Mouse (Mus musculus): Measurements from ENCODE around the gene Sugp1. TPM values are rescaled to one million over a fixed set of nuclear protein-coding genes. Genes with fewer than 3 reads are reported as not detected.
A peak's percentile ranks its signal among the peaks of the same experiment; 100 is the strongest.

Sugp1 gene
- polyA plus RNA-seq, 1 experiment = 32.4 TPM

DNA sequence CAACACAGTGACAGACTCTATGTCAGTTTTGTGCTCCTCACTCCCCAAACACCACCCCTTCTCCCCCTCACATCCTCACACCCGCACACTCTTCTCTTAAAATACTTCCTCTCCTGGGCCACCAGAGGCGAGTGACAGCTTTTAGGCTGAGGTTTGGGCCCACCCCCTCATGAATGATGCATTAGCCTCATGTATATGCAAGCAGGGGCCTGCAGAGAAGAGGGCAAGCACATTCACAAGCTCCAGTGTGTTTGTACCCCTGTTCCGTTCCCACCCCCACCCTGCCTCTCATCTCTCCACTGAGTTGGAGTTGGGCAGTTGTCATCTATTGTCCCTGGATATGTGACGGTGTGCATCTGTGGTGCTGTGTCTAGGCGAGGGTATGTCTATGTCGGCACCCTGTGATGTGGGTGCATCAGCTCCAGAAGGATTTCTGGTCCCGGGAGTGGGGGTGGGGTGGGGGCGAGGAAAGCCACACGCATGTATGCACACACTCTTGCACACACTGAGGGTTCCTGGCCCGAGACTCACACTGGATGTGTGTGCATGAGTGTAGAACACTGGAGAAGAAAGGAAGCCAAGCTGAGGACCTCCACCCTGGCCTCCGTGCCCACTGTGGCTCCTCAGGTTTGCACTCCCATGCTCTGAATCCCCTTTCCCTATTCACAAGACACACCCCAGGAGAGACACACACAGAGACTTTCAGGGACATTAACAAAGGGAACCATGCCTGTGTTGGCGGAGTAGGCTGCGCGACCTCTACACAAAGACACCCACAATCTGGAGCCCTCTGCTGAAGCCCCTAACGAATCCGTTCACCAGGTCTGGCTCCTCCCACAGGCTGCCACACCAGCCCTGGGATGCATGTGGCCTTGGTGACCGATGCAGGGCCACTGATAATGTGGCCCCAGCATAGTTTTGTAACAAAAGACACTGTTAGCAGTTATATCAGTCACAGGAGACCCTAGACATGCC is 76.4 kb downstream of the Sugp1 start:
- peak; percentile 49; the same call in 1 of the 2 replicates for TF ChIP-seq CTCF (IDR thresholded peaks at IDR 0.05; ENCODE audit: borderline replicate concordance, extremely low read depth, insufficient read depth, insufficient read length)
- TF ChIP-seq POLR2A (IDR thresholded peaks at IDR 0.05; ENCODE audit: borderline replicate concordance, extremely low read depth, insufficient read depth, insufficient read length, poor library complexity, severe bottlenecking) = peak; percentile 59; the same call in 1 of the 2 replicates
- peak; percentile 97 for DNase-seq (ENCODE audit: low read depth)

DNA sequence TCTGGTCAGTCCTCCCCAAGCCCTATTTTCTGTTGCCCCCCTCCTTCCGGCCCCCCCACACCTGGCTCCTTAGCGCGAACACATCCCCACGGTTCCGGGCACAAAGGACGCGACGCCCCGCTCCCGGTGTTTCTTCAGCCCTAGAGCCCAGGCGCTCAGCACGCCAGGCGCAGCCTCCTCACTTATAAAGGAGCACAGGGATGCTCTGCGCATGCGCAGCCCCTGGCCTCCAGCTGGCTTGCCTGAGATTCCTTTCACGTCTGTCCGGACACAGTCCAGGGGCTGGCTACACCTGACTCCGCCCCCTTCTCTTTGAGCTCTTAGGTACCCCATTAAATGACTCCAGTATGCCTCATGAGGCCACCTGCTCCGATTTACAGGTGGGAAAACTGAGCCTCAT is 78.1 kb downstream of the Sugp1 start, which contains the start of gene Ncan:
Ncan (minus strand) TSS at position 207 of the 400 bp plus-strand sequence.
- DNase-seq (ENCODE audit: low read depth) = peak; percentile 96
- TF ChIP-seq CTCF (IDR thresholded peaks at IDR 0.05; ENCODE audit: borderline replicate concordance, extremely low read depth, insufficient read depth, insufficient read length) (no peak), POLR2A (IDR thresholded peaks at IDR 0.05; ENCODE audit: borderline replicate concordance, extremely low read depth, insufficient read depth, insufficient read length, poor library complexity, severe bottlenecking) (peak; percentile 98)

Other genes with a start within 250 kb of the Sugp1 start
- gene Gmip, start 234.1 kb upstream of the Sugp1 start, polyA plus RNA-seq (2012; rRNA removed) = 72.5 and 80.2 TPM in 2 replicates
- 7.2 and 8.0 TPM in 2 replicates for gene Lpar2, start 220.4 kb upstream of the Sugp1 start, polyA plus RNA-seq (2012; rRNA removed)
- 38.6 and 43.6 TPM in 2 replicates for gene Pbx4, start 210.3 kb upstream of the Sugp1 start, polyA plus RNA-seq (2012; rRNA removed)
- gene Cilp2, start 155.1 kb upstream of the Sugp1 start, polyA plus RNA-seq (2012; rRNA removed) = 5.0 and 5.6 TPM in 2 replicates
- gene Tssk6, start 140.6 kb upstream of the Sugp1 start, polyA plus RNA-seq (2012; rRNA removed) = 0.37 and 0.53 TPM in 2 replicates
- gene Ndufa13, start 140.3 kb upstream of the Sugp1 start, polyA plus RNA-seq (2012; rRNA removed) = 84.2 and 106 TPM in 2 replicates
- gene Yjefn3, start 140.1 kb upstream of the Sugp1 start, polyA plus RNA-seq (2012; rRNA removed) = 12.6 and 13.0 TPM in 2 replicates
- gene Gatad2a, start 46.4 kb upstream of the Sugp1 start, polyA plus RNA-seq (2012; rRNA removed) = 33.6 and 41.2 TPM in 2 replicates
- 120 and 138 TPM in 2 replicates for gene Mau2, start 79 bp upstream of the Sugp1 start, polyA plus RNA-seq (2012; rRNA removed)
- 8.1 and 10.4 TPM in 2 replicates for gene Tm6sf2, start 30.1 kb downstream of the Sugp1 start, polyA plus RNA-seq (2012; rRNA removed)
- 0.26 and 0.74 TPM in 2 replicates for gene Hapln4, start 40.6 kb downstream of the Sugp1 start, polyA plus RNA-seq (2012; rRNA removed)
- 69.8 and 144 TPM in 2 replicates for gene Ncan, start 78.1 kb downstream of the Sugp1 start, polyA plus RNA-seq (2012; rRNA removed)
- 17.5 and 24.0 TPM in 2 replicates for gene Nr2c2ap, start 88.5 kb downstream of the Sugp1 start, polyA plus RNA-seq (2012; rRNA removed)
- gene Rfxank, start 96.3 kb downstream of the Sugp1 start, polyA plus RNA-seq (2012; rRNA removed) = 19.1 and 20.0 TPM in 2 replicates
- 93.3 and 126 TPM in 2 replicates for gene Borcs8, start 96.7 kb downstream of the Sugp1 start, polyA plus RNA-seq (2012; rRNA removed)
- 0.22 and 0.33 TPM in 2 replicates for gene Mef2b, start 96.9 kb downstream of the Sugp1 start, polyA plus RNA-seq (2012; rRNA removed)
- gene Tmem161a, start 129.5 kb downstream of the Sugp1 start, polyA plus RNA-seq (2012; rRNA removed) = 95.9 and 171 TPM in 2 replicates
- gene Slc25a42, start 169.5 kb downstream of the Sugp1 start, polyA plus RNA-seq (2012; rRNA removed) = 26.2 and 26.8 TPM in 2 replicates
- gene Sugp2, start 191.4 kb downstream of the Sugp1 start, polyA plus RNA-seq (2012; rRNA removed) = 149 and 191 TPM in 2 replicates
- 96.9 and 115 TPM in 2 replicates for gene Armc6, start 191.7 kb downstream of the Sugp1 start, polyA plus RNA-seq (2012; rRNA removed)
- 68.5 and 80.2 TPM in 2 replicates for gene Homer3, start 240.0 kb downstream of the Sugp1 start, polyA plus RNA-seq (2012; rRNA removed)

Measured in brain, embryonic 14.5 days (tissue).